Mouse (Mus musculus): ENCODE measurements around the gene Prdx2. TPM values are rescaled to one million over a fixed set of nuclear protein-coding genes. Genes with fewer than 3 reads are reported as not detected.
A peak's percentile ranks its signal among the peaks of the same experiment; 100 is the strongest.

The Prdx2 gene
- polyA plus RNA-seq, 1 experiment: 432 TPM

GRCm38 (mm10) chr8:84963952-84964351, 5.4 kb upstream of the Prdx2 start:
- no peak overlapping the region for H3K4me2 ChIP-seq (ENCODE audit: low read depth)
- TF ChIP-seq USF1 (IDR thresholded peaks at IDR 0.05; ENCODE audit: low read depth) (no peak), REST (IDR thresholded peaks at IDR 0.05; ENCODE audit: insufficient read depth, insufficient read length) (no peak), MAX (IDR thresholded peaks at IDR 0.05; ENCODE audit: low read depth) (no peak), CEBPB (IDR thresholded peaks at IDR 0.05; ENCODE audit: insufficient read depth, poor library complexity, severe bottlenecking) (no peak), TCF12 (IDR thresholded peaks at IDR 0.05; ENCODE audit: insufficient read depth, poor library complexity, severe bottlenecking) (no peak), POLR2AphosphoS2 (IDR thresholded peaks at IDR 0.05; ENCODE audit: insufficient read length, low read depth) (no peak)
- no peaks in the 10 kb centered on the region for H3K79me2 ChIP-seq (ENCODE audit: control insufficient read depth, insufficient read depth)
- H3K4me3 ChIP-seq: no peak overlapping the region
- H3ac ChIP-seq (ENCODE audit: control insufficient read depth, insufficient read length): no peak overlapping the region
- no peaks in the 10 kb centered on the region for H3K27me3 ChIP-seq (ENCODE audit: control insufficient read depth, insufficient read depth, insufficient read length)
- H3K36me3 ChIP-seq (ENCODE audit: control insufficient read depth, insufficient read depth): no peaks in the 10 kb centered on the region

GRCm38 (mm10) chr8:84965731-84966291, 3.6 kb upstream of the Prdx2 start:
- no peaks in the 10 kb centered on the region for H3K27me3 ChIP-seq (ENCODE audit: control insufficient read depth, insufficient read depth, insufficient read length)
- no peaks in the 10 kb centered on the region for H3K36me3 ChIP-seq (ENCODE audit: control insufficient read depth, insufficient read depth)
- H3K4me2 ChIP-seq (ENCODE audit: low read depth): peak overlapping the region; percentile 78
- H3K4me3 ChIP-seq: peak overlapping the region; percentile 37
- no peak for TF ChIP-seq MAX (IDR thresholded peaks at IDR 0.05; ENCODE audit: low read depth)
- peak; percentile 86 for TF ChIP-seq POLR2AphosphoS2 (IDR thresholded peaks at IDR 0.05; ENCODE audit: insufficient read length, low read depth)
- TF ChIP-seq TCF12 (IDR thresholded peaks at IDR 0.05; ENCODE audit: insufficient read depth, poor library complexity, severe bottlenecking): no peak
- no peak for TF ChIP-seq REST (IDR thresholded peaks at IDR 0.05; ENCODE audit: insufficient read depth, insufficient read length)
- TF ChIP-seq TCF3 (IDR thresholded peaks at IDR 0.05; ENCODE audit: insufficient read length, low read depth): no peak
- TF ChIP-seq MYOG (IDR thresholded peaks at IDR 0.05; ENCODE audit: control insufficient read depth in 1 of 3, insufficient read depth in 1 of 3, insufficient read length in 2 of 3, low read depth in 2 of 3): no peak
- peak; percentile 69 for TF ChIP-seq E2F4 (IDR thresholded peaks at IDR 0.05; ENCODE audit: insufficient read depth)
- peak; percentile 20 for TF ChIP-seq SRF (IDR thresholded peaks at IDR 0.05; ENCODE audit: control insufficient read depth, insufficient read length, low read depth)
- no peak for TF ChIP-seq CEBPB (IDR thresholded peaks at IDR 0.05; ENCODE audit: insufficient read depth, poor library complexity, severe bottlenecking)
- peak; percentile 49 for TF ChIP-seq POLR2A (IDR thresholded peaks at IDR 0.05; ENCODE audit: insufficient read length, low read depth)
- peaks cover 13% of the 10 kb centered on the region for H3K79me2 ChIP-seq (ENCODE audit: control insufficient read depth, insufficient read depth)
- peak overlapping the region; percentile 7 for H3ac ChIP-seq (ENCODE audit: control insufficient read depth, insufficient read length)

- Histone ChIP-seq H3ac (ENCODE audit: control insufficient read depth, insufficient read length) (no peak overlapping the region), H3K79me2 (ENCODE audit: control insufficient read depth, insufficient read depth) (peaks cover 14% of the 10 kb centered on the region), H3K4me2 (ENCODE audit: low read depth) (peak overlapping the region; percentile 68), H3K27me3 (ENCODE audit: control insufficient read depth, insufficient read depth, insufficient read length) (no peaks in the 10 kb centered on the region), H3K36me3 (ENCODE audit: control insufficient read depth, insufficient read depth) (no peaks in the 10 kb centered on the region), H3K4me3 (no peak overlapping the region)
- TF ChIP-seq MYOG (IDR thresholded peaks at IDR 0.05; ENCODE audit: control insufficient read depth in 1 of 3, insufficient read depth in 1 of 3, insufficient read length in 2 of 3, low read depth in 2 of 3) (no peak), REST (IDR thresholded peaks at IDR 0.05; ENCODE audit: insufficient read depth, insufficient read length) (no peak), E2F4 (IDR thresholded peaks at IDR 0.05; ENCODE audit: insufficient read depth) (no peak), POLR2AphosphoS2 (IDR thresholded peaks at IDR 0.05; ENCODE audit: insufficient read length, low read depth) (no peak), USF1 (IDR thresholded peaks at IDR 0.05; ENCODE audit: low read depth) (no peak), TCF12 (IDR thresholded peaks at IDR 0.05; ENCODE audit: insufficient read depth, poor library complexity, severe bottlenecking) (no peak), SRF (IDR thresholded peaks at IDR 0.05; ENCODE audit: control insufficient read depth, insufficient read length, low read depth) (no peak), MAX (IDR thresholded peaks at IDR 0.05; ENCODE audit: low read depth) (no peak), POLR2A (IDR thresholded peaks at IDR 0.05; ENCODE audit: insufficient read length, low read depth) (no peak), CEBPB (IDR thresholded peaks at IDR 0.05; ENCODE audit: insufficient read depth, poor library complexity, severe bottlenecking) (no peak)
These were observed 2.8 kb upstream of the Prdx2 start for GRCm38 (mm10) chr8:84966603-84967002.

- peaks cover 14% of the 10 kb centered on the region for H3K79me2 ChIP-seq (ENCODE audit: control insufficient read depth, insufficient read depth)
- H3ac ChIP-seq (ENCODE audit: control insufficient read depth, insufficient read length): no peak overlapping the region
- peak overlapping the region; percentile 99 for H3K4me3 ChIP-seq
- no peak for TF ChIP-seq SRF (IDR thresholded peaks at IDR 0.05; ENCODE audit: control insufficient read depth, insufficient read length, low read depth)
- no peak for TF ChIP-seq MAX (IDR thresholded peaks at IDR 0.05; ENCODE audit: low read depth)
- no peak for TF ChIP-seq E2F4 (IDR thresholded peaks at IDR 0.05; ENCODE audit: insufficient read depth)
- no peak for TF ChIP-seq MYOG (IDR thresholded peaks at IDR 0.05; ENCODE audit: control insufficient read depth in 1 of 3, insufficient read depth in 1 of 3, insufficient read length in 2 of 3, low read depth in 2 of 3)
- no peak for TF ChIP-seq TCF3 (IDR thresholded peaks at IDR 0.05; ENCODE audit: insufficient read length, low read depth)
- no peak for TF ChIP-seq MYOD1 (IDR thresholded peaks at IDR 0.05; ENCODE audit: control insufficient read depth in 1 of 3, insufficient read length in 2 of 3, low read depth in 2 of 3)
- TF ChIP-seq REST (IDR thresholded peaks at IDR 0.05; ENCODE audit: insufficient read depth, insufficient read length): no peak
- TF ChIP-seq POLR2AphosphoS2 (IDR thresholded peaks at IDR 0.05; ENCODE audit: insufficient read length, low read depth): no peak
- peaks cover 3% of the 10 kb centered on the region for H3K36me3 ChIP-seq (ENCODE audit: control insufficient read depth, insufficient read depth)
- H3K4me2 ChIP-seq (ENCODE audit: low read depth): peak overlapping the region; percentile 71
- no peaks in the 10 kb centered on the region for H3K27me3 ChIP-seq (ENCODE audit: control insufficient read depth, insufficient read depth, insufficient read length)
These were observed 1.7 kb upstream of the Prdx2 start for GRCm38 (mm10) chr8:84967532-84968304.
